Mouse (Mus musculus): ENCODE results near the gene Irx4. TPM values are rescaled to one million over a fixed set of nuclear protein-coding genes. Genes with fewer than 3 reads are reported as not detected.

Irx4 gene
- polyA plus RNA-seq, 1 experiment from 2014 or later: 2.2 TPM

GRCm38 (mm10) chr13:73277361-73277760, 17.1 kb downstream of the Irx4 start:
- peaks cover 20% of the 10 kb centered on the region for H3K27me3 ChIP-seq (ENCODE audit: control insufficient read depth, insufficient read depth, low read length)
- 89% methylated on average over 6 of the region's 6 CpGs for WGBS
- no peaks in the 10 kb centered on the region for H3K9me3 ChIP-seq (ENCODE audit: control insufficient read depth, low read length)
- H3K9ac ChIP-seq (ENCODE audit: low read length): no peak overlapping the region
- DNase-seq (ENCODE audit: low spot score): no peak
- no peak overlapping the region for H3K27ac ChIP-seq (ENCODE audit: low read depth, low read length)
- H3K4me1 ChIP-seq (ENCODE audit: control insufficient read depth, insufficient read depth, low read length): no peaks in the 10 kb centered on the region
- no peak overlapping the region for H3K4me3 ChIP-seq (ENCODE audit: low read depth, low read length)
- H3K4me2 ChIP-seq (ENCODE audit: low read depth): no peak overlapping the region
- no peak for ATAC-seq (ENCODE audit: insufficient read depth, low FRiP score, low TSS enrichment)
- no peaks in the 10 kb centered on the region for H3K36me3 ChIP-seq (ENCODE audit: control insufficient read depth, insufficient read depth, low read length)

DNA sequence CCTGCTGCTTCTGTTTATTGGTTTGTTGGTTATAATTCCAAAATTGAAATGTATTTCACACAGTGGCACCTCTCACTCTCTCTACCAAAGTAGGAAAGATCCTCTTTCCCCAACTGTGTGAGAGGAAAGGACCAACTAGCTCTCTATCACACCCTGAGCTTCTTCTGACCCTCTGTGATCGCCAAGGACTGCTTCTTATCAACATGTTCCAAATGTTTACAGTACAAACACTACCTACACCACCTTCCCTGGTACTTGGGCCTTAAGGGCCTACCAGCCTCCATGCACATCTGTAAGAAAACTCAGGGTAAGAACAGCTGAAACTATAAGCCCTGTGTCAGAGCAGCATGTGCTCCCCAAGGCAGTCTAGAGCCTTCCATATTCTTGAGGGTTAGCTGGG, 17.5 kb downstream of the Irx4 start:
- DNase-seq (ENCODE audit: low spot score): no peak
- no peak overlapping the region for H3K27ac ChIP-seq (ENCODE audit: low read depth, low read length)
- peaks cover 16% of the 10 kb centered on the region for H3K27me3 ChIP-seq (ENCODE audit: control insufficient read depth, insufficient read depth, low read length)
- no peak overlapping the region for H3K4me2 ChIP-seq (ENCODE audit: low read depth)
- H3K36me3 ChIP-seq (ENCODE audit: control insufficient read depth, insufficient read depth, low read length): no peaks in the 10 kb centered on the region
- H3K4me3 ChIP-seq (ENCODE audit: low read depth, low read length): no peak overlapping the region
- H3K4me1 ChIP-seq (ENCODE audit: control insufficient read depth, insufficient read depth, low read length): no peaks in the 10 kb centered on the region
- 69% methylated on average over 1 of the region's 1 CpGs for WGBS
- H3K9me3 ChIP-seq (ENCODE audit: control insufficient read depth, low read length): no peaks in the 10 kb centered on the region
- ATAC-seq (ENCODE audit: insufficient read depth, low FRiP score, low TSS enrichment): no peak
- no peak overlapping the region for H3K9ac ChIP-seq (ENCODE audit: low read length)

- no peaks in the 10 kb centered on the region for H3K4me1 ChIP-seq (ENCODE audit: control insufficient read depth, insufficient read depth, low read length)
- H3K4me3 ChIP-seq (ENCODE audit: low read depth, low read length): no peak overlapping the region
- peaks cover 5% of the 10 kb centered on the region for H3K27me3 ChIP-seq (ENCODE audit: control insufficient read depth, insufficient read depth, low read length)
- DNase-seq (ENCODE audit: low spot score): no peak
- H3K36me3 ChIP-seq (ENCODE audit: control insufficient read depth, insufficient read depth, low read length): no peaks in the 10 kb centered on the region
- ATAC-seq (ENCODE audit: insufficient read depth, low FRiP score, low TSS enrichment): no peak
- no peak overlapping the region for H3K4me2 ChIP-seq (ENCODE audit: low read depth)
- no peak overlapping the region for H3K27ac ChIP-seq (ENCODE audit: low read depth, low read length)
- no peak overlapping the region for H3K9ac ChIP-seq (ENCODE audit: low read length)
- H3K9me3 ChIP-seq (ENCODE audit: control insufficient read depth, low read length): no peaks in the 10 kb centered on the region
- 81% methylated on average over 1 of the region's 1 CpGs for WGBS
Observed at GRCm38 (mm10) chr13:73279196-73279595, 18.9 kb downstream of the Irx4 start.

DNA sequence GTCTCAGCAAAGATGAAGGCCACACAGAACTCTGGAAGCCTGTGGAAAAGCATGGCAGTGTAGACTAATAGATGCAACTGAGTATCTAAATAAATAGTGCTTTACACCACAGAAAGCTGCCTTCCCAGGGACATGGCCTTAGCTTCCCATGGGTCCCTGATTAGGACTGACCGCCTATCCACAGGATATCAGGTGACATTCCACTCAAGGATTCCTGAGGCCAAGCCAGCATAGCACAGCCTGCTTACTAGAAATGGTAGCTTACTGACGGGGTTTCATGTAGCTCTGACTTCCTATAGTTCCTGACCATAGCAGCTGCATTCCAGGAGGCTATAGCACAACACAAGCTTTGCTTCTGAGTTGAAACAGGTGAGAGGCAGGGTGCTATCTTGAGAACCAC, 22.1 kb downstream of the Irx4 start:
- H3K9me3 ChIP-seq (ENCODE audit: control insufficient read depth, low read length): no peaks in the 10 kb centered on the region
- ATAC-seq (ENCODE audit: insufficient read depth, low FRiP score, low TSS enrichment) (no peak), DNase-seq (ENCODE audit: low spot score) (no peak)
- H3K27me3 ChIP-seq (ENCODE audit: control insufficient read depth, insufficient read depth, low read length): 0 out of 2 replicates have a peak, but pooled peaks cover 3% of the 10 kb centered on the region
- H3K4me2 ChIP-seq (ENCODE audit: low read depth): no peak overlapping the region
- H3K4me3 ChIP-seq (ENCODE audit: low read depth, low read length): no peak overlapping the region
- H3K9ac ChIP-seq (ENCODE audit: low read length): no peak overlapping the region
- H3K36me3 ChIP-seq (ENCODE audit: control insufficient read depth, insufficient read depth, low read length): no peaks in the 10 kb centered on the region
- no peak overlapping the region for H3K27ac ChIP-seq (ENCODE audit: low read depth, low read length)
- 84% methylated on average over 2 of the region's 2 CpGs for WGBS
- H3K4me1 ChIP-seq (ENCODE audit: control insufficient read depth, insufficient read depth, low read length): no peaks in the 10 kb centered on the region

DNA sequence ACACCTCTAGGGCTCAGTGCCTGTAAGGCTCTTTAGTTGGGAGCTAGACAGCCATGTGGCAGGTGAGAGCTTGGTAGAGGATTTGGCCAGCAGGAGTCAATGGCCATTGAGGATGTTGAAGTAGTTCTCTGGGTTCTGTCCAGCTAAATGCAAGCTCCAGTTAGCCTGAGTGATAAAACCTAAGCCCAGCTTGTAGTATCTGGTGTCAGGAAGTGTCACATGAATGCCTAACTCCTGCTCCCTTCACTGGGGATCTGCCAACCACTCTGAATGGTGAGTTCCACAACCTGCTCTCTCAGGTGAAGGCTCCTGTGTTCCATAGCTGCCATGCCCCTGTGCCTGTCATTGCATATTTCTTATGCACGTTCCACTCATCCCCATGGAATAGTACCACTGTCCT, 23.3 kb downstream of the Irx4 start:
- Histone ChIP-seq H3K36me3 (ENCODE audit: control insufficient read depth, insufficient read depth, low read length) (no peaks in the 10 kb centered on the region), H3K9me3 (ENCODE audit: control insufficient read depth, low read length) (no peaks in the 10 kb centered on the region), H3K9ac (ENCODE audit: low read length) (no peak overlapping the region), H3K4me3 (ENCODE audit: low read depth, low read length) (no peak overlapping the region), H3K4me2 (ENCODE audit: low read depth) (no peak overlapping the region), H3K27me3 (ENCODE audit: control insufficient read depth, insufficient read depth, low read length) (0 out of 2 replicates have a peak, but pooled peaks cover 3% of the 10 kb centered on the region), H3K27ac (ENCODE audit: low read depth, low read length) (no peak overlapping the region), H3K4me1 (ENCODE audit: control insufficient read depth, insufficient read depth, low read length) (no peaks in the 10 kb centered on the region)
- ATAC-seq (ENCODE audit: insufficient read depth, low FRiP score, low TSS enrichment): no peak
- DNase-seq (ENCODE audit: low spot score): no peak
- whole genome bisulfite sequencing: 91% methylated on average over 1 of the region's 1 CpGs

- WGBS: 89% methylated on average over 6 of the region's 6 CpGs
- ATAC-seq (ENCODE audit: insufficient read depth, low FRiP score, low TSS enrichment): no peak
- no peak overlapping the region for H3K4me2 ChIP-seq (ENCODE audit: low read depth)
- H3K9me3 ChIP-seq (ENCODE audit: control insufficient read depth, low read length): no peaks in the 10 kb centered on the region
- H3K4me3 ChIP-seq (ENCODE audit: low read depth, low read length): no peak overlapping the region
- no peak overlapping the region for H3K9ac ChIP-seq (ENCODE audit: low read length)
- no peak for DNase-seq (ENCODE audit: low spot score)
- H3K27ac ChIP-seq (ENCODE audit: low read depth, low read length): no peak overlapping the region
- H3K36me3 ChIP-seq (ENCODE audit: control insufficient read depth, insufficient read depth, low read length): no peaks in the 10 kb centered on the region
- no peaks in the 10 kb centered on the region for H3K27me3 ChIP-seq (ENCODE audit: control insufficient read depth, insufficient read depth, low read length)
- H3K4me1 ChIP-seq (ENCODE audit: control insufficient read depth, insufficient read depth, low read length): no peaks in the 10 kb centered on the region
Observed at GRCm38 (mm10) chr13:73290206-73290605, 29.9 kb downstream of the Irx4 start.

DNA sequence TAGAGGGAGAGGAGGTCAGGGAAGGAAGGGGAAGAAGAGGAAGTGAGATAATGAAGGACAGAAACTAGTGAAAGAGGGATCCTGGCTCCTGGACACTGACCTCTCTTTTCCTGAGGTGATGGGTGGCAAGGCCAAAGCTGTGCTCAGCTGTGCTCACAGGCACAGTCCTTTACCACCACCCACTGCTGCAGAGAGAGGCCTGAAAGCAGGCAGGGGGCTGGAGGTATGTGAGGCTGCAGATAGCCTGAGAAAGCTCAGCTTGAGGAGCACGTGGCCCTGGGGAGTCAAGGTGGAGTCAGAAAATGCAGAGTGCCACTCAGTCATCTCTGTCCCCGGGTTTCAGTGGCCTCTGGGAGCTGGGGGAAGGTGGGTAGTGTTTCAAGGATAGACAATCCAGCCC, 30.8 kb downstream of the Irx4 start:
- Histone ChIP-seq H3K4me3 (ENCODE audit: low read depth, low read length) (no peak overlapping the region), H3K27me3 (ENCODE audit: control insufficient read depth, insufficient read depth, low read length) (no peaks in the 10 kb centered on the region), H3K36me3 (ENCODE audit: control insufficient read depth, insufficient read depth, low read length) (no peaks in the 10 kb centered on the region), H3K4me2 (ENCODE audit: low read depth) (no peak overlapping the region), H3K9me3 (ENCODE audit: control insufficient read depth, low read length) (no peaks in the 10 kb centered on the region), H3K9ac (ENCODE audit: low read length) (no peak overlapping the region), H3K27ac (ENCODE audit: low read depth, low read length) (no peak overlapping the region), H3K4me1 (ENCODE audit: control insufficient read depth, insufficient read depth, low read length) (no peaks in the 10 kb centered on the region)
- DNase-seq (ENCODE audit: low spot score) (no peak), ATAC-seq (ENCODE audit: insufficient read depth, low FRiP score, low TSS enrichment) (no peak)
- 45% methylated on average over 2 of the region's 2 CpGs for WGBS

- no peak for DNase-seq (ENCODE audit: low spot score)
- H3K27ac ChIP-seq (ENCODE audit: low read depth, low read length): no peak overlapping the region
- no peaks in the 10 kb centered on the region for H3K4me1 ChIP-seq (ENCODE audit: control insufficient read depth, insufficient read depth, low read length)
- no peak overlapping the region for H3K4me3 ChIP-seq (ENCODE audit: low read depth, low read length)
- no peak overlapping the region for H3K4me2 ChIP-seq (ENCODE audit: low read depth)
- 73% methylated on average over 4 of the region's 4 CpGs for WGBS
- no peaks in the 10 kb centered on the region for H3K36me3 ChIP-seq (ENCODE audit: control insufficient read depth, insufficient read depth, low read length)
- no peaks in the 10 kb centered on the region for H3K27me3 ChIP-seq (ENCODE audit: control insufficient read depth, insufficient read depth, low read length)
- H3K9ac ChIP-seq (ENCODE audit: low read length): no peak overlapping the region
- no peaks in the 10 kb centered on the region for H3K9me3 ChIP-seq (ENCODE audit: control insufficient read depth, low read length)
- ATAC-seq (ENCODE audit: insufficient read depth, low FRiP score, low TSS enrichment): no peak
Observed at GRCm38 (mm10) chr13:73298717-73299116, 38.4 kb downstream of the Irx4 start.

- Histone ChIP-seq H3K4me1 (ENCODE audit: control insufficient read depth, insufficient read depth, low read length) (no peaks in the 10 kb centered on the region), H3K4me2 (ENCODE audit: low read depth) (no peak overlapping the region), H3K4me3 (ENCODE audit: low read depth, low read length) (no peak overlapping the region), H3K36me3 (ENCODE audit: control insufficient read depth, insufficient read depth, low read length) (no peaks in the 10 kb centered on the region), H3K27ac (ENCODE audit: low read depth, low read length) (no peak overlapping the region), H3K9ac (ENCODE audit: low read length) (no peak overlapping the region), H3K9me3 (ENCODE audit: control insufficient read depth, low read length) (no peaks in the 10 kb centered on the region), H3K27me3 (ENCODE audit: control insufficient read depth, insufficient read depth, low read length) (no peaks in the 10 kb centered on the region)
- ATAC-seq (ENCODE audit: insufficient read depth, low FRiP score, low TSS enrichment): no peak
- no peak for DNase-seq (ENCODE audit: low spot score)
- WGBS: 93% methylated on average over 5 of the region's 5 CpGs
Observed at GRCm38 (mm10) chr13:73299322-73299721, 39.0 kb downstream of the Irx4 start.
